Mouse (Mus musculus): Measurements from ENCODE around the gene Sgms1. TPM values are rescaled to one million over a fixed set of nuclear protein-coding genes. Genes with fewer than 3 reads are reported as not detected.

The Sgms1 gene
- polyA plus RNA-seq, 1 experiment, result 243 TPM

DNA sequence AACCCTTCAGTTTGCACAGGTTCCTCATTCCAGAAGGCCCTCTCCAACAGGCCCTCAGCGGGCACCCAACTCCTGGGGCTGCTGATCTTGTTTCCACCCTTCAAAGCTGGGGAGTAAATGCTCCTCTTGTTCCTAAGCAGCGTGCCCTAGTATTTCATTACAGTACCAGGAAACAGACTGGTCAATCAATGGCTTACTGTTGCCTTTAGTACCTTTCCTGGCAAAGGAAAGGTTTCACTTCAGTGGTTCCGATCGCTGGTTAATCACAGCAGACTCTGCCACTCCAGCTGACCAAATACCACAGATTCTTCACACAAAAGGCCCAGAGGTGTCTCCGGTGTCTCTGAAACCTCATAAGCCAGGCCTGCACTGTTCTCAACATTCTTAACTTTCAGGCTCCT is 200.5 kb downstream of the Sgms1 start:
- H3K4me1 ChIP-seq (ENCODE audit: control insufficient read depth, insufficient read depth, low read length), result no peaks in the 10 kb centered on the region; the same call in 1 of the 2 replicates
- no peaks in the 10 kb centered on the region for H3K36me3 ChIP-seq (ENCODE audit: control insufficient read depth, insufficient read depth, low read length)
- no peak for TF ChIP-seq POLR2A (IDR thresholded peaks at IDR 0.05; ENCODE audit: control insufficient read depth, low read depth, low read length)
- TF ChIP-seq CTCF (IDR thresholded peaks at IDR 0.05; ENCODE audit: control insufficient read depth, insufficient read depth, insufficient replicate concordance, low read depth, low read length), result no peak
- no peaks in the 10 kb centered on the region for H3K27me3 ChIP-seq (ENCODE audit: control insufficient read depth, insufficient read depth, low read length)
- H3K4me3 ChIP-seq (ENCODE audit: control insufficient read depth, low read depth, low read length), result no peak overlapping the region
- no peak overlapping the region for H3K27ac ChIP-seq (ENCODE audit: control insufficient read depth, insufficient read depth, low read depth, low read length)

DNA sequence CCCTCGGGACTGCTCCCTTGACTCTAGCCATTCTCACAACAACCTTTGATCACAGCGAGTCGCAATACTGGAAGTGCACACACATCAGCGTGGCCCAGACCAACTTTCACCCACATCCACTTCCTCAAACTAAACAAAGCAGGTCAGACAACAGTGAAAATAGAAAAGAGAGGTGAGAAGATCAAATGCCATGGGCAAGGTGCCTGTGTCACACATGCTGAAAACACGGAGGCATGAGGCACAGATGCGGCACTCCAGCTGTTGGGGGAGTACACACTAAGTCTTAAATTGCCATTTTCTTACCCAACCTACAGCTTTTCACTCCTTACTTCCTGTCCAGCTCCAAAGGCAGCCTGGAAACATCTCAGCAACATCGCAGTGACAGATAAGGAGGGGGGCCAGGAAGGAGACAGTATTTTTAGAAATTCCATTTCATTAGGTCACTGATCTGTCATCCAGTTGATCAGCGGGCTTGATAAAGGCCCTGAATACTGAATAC is 202.9 kb downstream of the Sgms1 start:
- H3K27ac ChIP-seq (ENCODE audit: control insufficient read depth, insufficient read depth, low read depth, low read length), result no peak overlapping the region
- H3K4me3 ChIP-seq (ENCODE audit: control insufficient read depth, low read depth, low read length), result no peak overlapping the region
- H3K36me3 ChIP-seq (ENCODE audit: control insufficient read depth, insufficient read depth, low read length), result no peaks in the 10 kb centered on the region
- TF ChIP-seq POLR2A (IDR thresholded peaks at IDR 0.05; ENCODE audit: control insufficient read depth, low read depth, low read length) (no peak), CTCF (IDR thresholded peaks at IDR 0.05; ENCODE audit: control insufficient read depth, insufficient read depth, insufficient replicate concordance, low read depth, low read length) (no peak)
- H3K4me1 ChIP-seq (ENCODE audit: control insufficient read depth, insufficient read depth, low read length), result peaks cover 2% of the 10 kb centered on the region
- no peaks in the 10 kb centered on the region for H3K27me3 ChIP-seq (ENCODE audit: control insufficient read depth, insufficient read depth, low read length)

DNA sequence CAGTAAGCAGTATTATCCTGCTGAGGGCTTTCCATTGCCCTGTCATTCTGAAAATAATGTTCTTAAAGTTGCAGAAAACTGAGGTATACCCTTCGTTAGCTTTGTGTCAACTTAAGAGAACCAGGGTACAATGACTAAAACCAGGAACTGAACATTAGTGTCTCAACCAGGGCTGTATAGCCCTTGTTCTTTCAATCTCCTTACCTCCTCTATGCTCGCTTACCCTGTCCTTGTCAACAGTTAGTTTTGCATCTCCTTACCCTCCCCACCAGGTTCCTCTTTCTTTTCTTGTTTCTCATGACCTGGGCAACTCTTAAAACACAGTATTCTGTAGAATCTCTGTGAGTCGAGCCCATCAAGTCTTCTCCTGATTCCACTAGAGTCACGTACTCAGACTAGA is 206.5 kb downstream of the Sgms1 start:
- Histone ChIP-seq H3K4me3 (ENCODE audit: control insufficient read depth, low read depth, low read length) (no peak overlapping the region), H3K27ac (ENCODE audit: control insufficient read depth, insufficient read depth, low read depth, low read length) (0 out of 2 replicates have a peak overlapping the region, but pooled peaks have one; percentile 19), H3K4me1 (ENCODE audit: control insufficient read depth, insufficient read depth, low read length) (peaks cover 2% of the 10 kb centered on the region), H3K36me3 (ENCODE audit: control insufficient read depth, insufficient read depth, low read length) (no peaks in the 10 kb centered on the region), H3K27me3 (ENCODE audit: control insufficient read depth, insufficient read depth, low read length) (no peaks in the 10 kb centered on the region)
- TF ChIP-seq CTCF (IDR thresholded peaks at IDR 0.05; ENCODE audit: control insufficient read depth, insufficient read depth, insufficient replicate concordance, low read depth, low read length) (no peak), POLR2A (IDR thresholded peaks at IDR 0.05; ENCODE audit: control insufficient read depth, low read depth, low read length) (no peak)

DNA sequence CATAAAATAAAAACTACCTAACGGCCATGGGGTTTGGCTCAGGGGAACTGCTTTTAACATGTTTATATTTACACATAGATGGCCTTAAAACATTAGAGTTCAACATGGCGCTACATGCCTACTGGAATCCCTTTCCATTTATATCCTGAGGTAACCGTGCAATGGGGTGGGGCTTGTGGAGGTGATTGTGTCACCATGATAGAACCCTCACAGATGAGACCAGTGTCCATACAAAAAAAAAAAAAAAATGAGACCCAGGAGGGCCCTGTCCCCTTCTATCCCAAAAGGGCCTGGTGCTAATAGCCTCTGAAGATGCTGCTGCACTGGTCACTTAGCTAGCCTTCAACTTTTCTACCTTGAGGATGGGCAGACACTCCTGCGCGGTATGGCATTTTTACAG is 207.0 kb downstream of the Sgms1 start:
- H3K27me3 ChIP-seq (ENCODE audit: control insufficient read depth, insufficient read depth, low read length), result no peaks in the 10 kb centered on the region
- H3K27ac ChIP-seq (ENCODE audit: control insufficient read depth, insufficient read depth, low read depth, low read length), result no peak overlapping the region
- TF ChIP-seq POLR2A (IDR thresholded peaks at IDR 0.05; ENCODE audit: control insufficient read depth, low read depth, low read length) (no peak), CTCF (IDR thresholded peaks at IDR 0.05; ENCODE audit: control insufficient read depth, insufficient read depth, insufficient replicate concordance, low read depth, low read length) (no peak)

DNA sequence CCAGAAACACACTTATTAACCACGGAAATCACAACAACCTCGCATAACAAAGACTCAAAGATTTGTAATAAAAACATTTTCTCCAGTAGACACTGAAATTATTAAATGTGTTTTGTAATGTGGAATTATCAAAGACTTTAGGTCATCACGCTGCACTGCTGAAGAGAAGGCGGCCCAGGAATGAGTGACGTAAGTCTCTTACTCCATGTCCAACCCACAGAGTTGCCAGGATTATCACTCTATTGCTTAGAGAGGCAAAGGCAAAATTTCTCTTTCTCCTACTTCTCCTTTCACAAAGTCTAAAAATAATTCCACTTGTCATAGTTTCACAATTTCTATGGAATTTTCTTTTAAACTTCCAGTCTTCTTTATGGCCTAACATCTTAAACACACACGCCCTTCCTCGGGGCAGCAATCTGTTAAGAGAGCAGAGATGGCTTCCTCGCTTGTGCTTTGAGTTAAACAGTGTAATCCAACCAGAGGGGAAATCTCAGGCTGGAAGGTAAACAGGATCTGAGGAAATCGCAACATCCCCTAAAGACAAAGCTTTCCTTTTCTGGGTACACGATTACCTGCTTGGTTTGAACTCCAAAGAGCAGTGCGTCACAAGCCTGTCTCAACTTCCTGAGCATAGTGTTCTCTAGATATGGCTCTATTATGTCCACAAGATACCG is 207.7 kb downstream of the Sgms1 start:
- no peaks in the 10 kb centered on the region for H3K36me3 ChIP-seq (ENCODE audit: control insufficient read depth, insufficient read depth, low read length)
- TF ChIP-seq POLR2A (IDR thresholded peaks at IDR 0.05; ENCODE audit: control insufficient read depth, low read depth, low read length) (no peak), CTCF (IDR thresholded peaks at IDR 0.05; ENCODE audit: control insufficient read depth, insufficient read depth, insufficient replicate concordance, low read depth, low read length) (no peak)
- no peak overlapping the region for H3K4me3 ChIP-seq (ENCODE audit: control insufficient read depth, low read depth, low read length)
- H3K27ac ChIP-seq (ENCODE audit: control insufficient read depth, insufficient read depth, low read depth, low read length), result peak overlapping the region; percentile 43
- H3K4me1 ChIP-seq (ENCODE audit: control insufficient read depth, insufficient read depth, low read length), result peaks cover 2% of the 10 kb centered on the region
- H3K27me3 ChIP-seq (ENCODE audit: control insufficient read depth, insufficient read depth, low read length), result no peaks in the 10 kb centered on the region

More for the DNA sequence above, 207.0 kb downstream of the Sgms1 start:
- Histone ChIP-seq H3K36me3 (ENCODE audit: control insufficient read depth, insufficient read depth, low read length) (no peaks in the 10 kb centered on the region), H3K4me3 (ENCODE audit: control insufficient read depth, low read depth, low read length) (no peak overlapping the region), H3K4me1 (ENCODE audit: control insufficient read depth, insufficient read depth, low read length) (peaks cover 2% of the 10 kb centered on the region)

DNA sequence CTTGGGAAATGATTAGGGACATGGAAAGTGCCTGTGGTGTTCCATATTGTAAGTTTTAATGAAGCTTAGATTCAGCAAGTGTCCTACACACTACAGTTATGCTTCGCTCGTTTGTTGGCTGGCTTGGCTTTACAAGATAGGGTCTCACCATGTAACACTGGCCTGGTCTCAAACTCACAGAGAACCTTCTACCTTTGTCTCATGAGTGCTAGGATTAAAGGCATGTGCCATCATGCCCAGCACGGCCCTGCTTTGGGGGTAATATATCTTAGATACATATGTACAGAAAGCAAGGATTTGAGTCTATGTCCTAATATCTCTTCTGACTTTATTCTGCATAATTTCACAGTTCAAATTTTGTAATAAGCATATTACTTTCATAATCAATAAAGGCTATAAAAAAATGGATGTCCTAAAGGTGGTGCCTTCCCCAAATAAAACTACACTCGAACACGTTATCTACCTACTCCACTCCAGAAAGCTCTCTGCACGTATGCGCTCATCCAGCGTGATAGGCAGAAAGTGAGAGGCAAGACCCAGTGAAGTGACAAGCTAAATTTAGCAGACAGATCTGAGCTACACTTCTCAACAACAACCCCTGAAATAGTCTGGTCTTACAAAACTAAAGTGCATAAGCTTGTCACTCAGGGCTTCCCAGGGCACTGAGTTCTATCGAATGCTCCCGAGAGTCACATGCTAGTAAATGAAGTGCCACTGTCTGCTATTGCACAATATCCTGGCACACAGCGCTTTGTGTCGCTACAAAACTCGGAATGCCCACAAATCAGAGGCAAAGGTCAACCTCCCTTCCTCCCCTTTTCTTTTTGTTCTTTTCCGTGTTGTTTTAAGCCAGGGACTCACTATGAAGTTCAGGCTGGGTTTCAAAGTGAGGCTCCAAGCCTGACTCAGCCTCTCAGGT is 208.5 kb downstream of the Sgms1 start:
- H3K27ac ChIP-seq (ENCODE audit: control insufficient read depth, insufficient read depth, low read depth, low read length), result no peak overlapping the region

DNA sequence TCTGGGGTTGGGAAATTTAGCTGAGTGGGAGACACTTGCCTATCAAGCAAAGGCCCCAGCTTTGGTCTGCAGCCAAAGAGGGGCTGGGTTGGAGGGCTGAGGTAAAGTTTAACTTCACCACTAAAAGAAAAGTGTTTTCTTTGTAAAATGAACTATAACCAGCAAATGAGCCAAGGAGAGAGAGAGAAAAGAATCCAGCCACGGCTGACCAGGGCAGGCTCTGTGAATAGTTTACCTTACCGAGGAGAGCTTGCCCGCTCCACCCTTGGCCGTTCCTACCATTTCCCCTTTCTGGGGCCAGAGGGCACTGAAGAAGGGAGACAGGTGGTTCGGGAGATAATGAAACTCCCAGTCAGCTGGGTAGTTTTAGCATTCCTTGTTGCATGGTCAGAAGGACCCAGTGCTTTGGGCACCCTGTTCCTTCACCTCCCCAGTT is 209.5 kb downstream of the Sgms1 start:
- H3K4me3 ChIP-seq (ENCODE audit: control insufficient read depth, low read depth, low read length), result no peak overlapping the region
- no peaks in the 10 kb centered on the region for H3K36me3 ChIP-seq (ENCODE audit: control insufficient read depth, insufficient read depth, low read length)
- no peaks in the 10 kb centered on the region for H3K27me3 ChIP-seq (ENCODE audit: control insufficient read depth, insufficient read depth, low read length)
- peaks cover 2% of the 10 kb centered on the region for H3K4me1 ChIP-seq (ENCODE audit: control insufficient read depth, insufficient read depth, low read length)
- TF ChIP-seq CTCF (IDR thresholded peaks at IDR 0.05; ENCODE audit: control insufficient read depth, insufficient read depth, insufficient replicate concordance, low read depth, low read length) (no peak), POLR2A (IDR thresholded peaks at IDR 0.05; ENCODE audit: control insufficient read depth, low read depth, low read length) (no peak)
- H3K27ac ChIP-seq (ENCODE audit: control insufficient read depth, insufficient read depth, low read depth, low read length), result no peak overlapping the region; the same call in 1 of the 2 replicates

More for the DNA sequence above, 208.5 kb downstream of the Sgms1 start:
- Histone ChIP-seq H3K27me3 (ENCODE audit: control insufficient read depth, insufficient read depth, low read length) (no peaks in the 10 kb centered on the region), H3K4me3 (ENCODE audit: control insufficient read depth, low read depth, low read length) (no peak overlapping the region), H3K36me3 (ENCODE audit: control insufficient read depth, insufficient read depth, low read length) (no peaks in the 10 kb centered on the region), H3K4me1 (ENCODE audit: control insufficient read depth, insufficient read depth, low read length) (peaks cover 2% of the 10 kb centered on the region)
- no peak for TF ChIP-seq CTCF (IDR thresholded peaks at IDR 0.05; ENCODE audit: control insufficient read depth, insufficient read depth, insufficient replicate concordance, low read depth, low read length)
- no peak for TF ChIP-seq POLR2A (IDR thresholded peaks at IDR 0.05; ENCODE audit: control insufficient read depth, low read depth, low read length)

Measured in testis, adult 2 months (tissue).